Mouse (Mus musculus): ENCODE measurements around the gene Usp44.

The Usp44 gene

DNA sequence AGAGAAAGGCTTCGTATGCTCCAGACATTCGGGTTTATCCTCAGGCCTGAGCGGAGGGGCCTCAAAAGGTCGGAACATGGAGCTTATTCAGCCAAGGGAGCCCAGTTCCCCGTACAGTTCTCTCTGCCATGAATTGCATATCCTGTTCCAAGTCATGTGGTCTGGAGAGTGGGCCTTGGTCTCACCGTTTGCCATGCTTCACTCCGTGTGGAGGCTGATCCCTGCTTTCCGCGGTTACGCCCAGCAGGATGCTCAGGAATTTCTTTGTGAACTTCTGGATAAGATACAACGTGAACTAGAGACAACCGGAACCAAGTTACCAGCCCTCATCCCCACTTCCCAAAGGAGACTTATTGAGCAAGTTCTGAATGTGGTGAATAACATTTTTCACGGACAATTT, 15.4 kb downstream of the Usp44 start:
- DNase-seq (ENCODE audit: low spot score in 2 of 2): no peak

DNA sequence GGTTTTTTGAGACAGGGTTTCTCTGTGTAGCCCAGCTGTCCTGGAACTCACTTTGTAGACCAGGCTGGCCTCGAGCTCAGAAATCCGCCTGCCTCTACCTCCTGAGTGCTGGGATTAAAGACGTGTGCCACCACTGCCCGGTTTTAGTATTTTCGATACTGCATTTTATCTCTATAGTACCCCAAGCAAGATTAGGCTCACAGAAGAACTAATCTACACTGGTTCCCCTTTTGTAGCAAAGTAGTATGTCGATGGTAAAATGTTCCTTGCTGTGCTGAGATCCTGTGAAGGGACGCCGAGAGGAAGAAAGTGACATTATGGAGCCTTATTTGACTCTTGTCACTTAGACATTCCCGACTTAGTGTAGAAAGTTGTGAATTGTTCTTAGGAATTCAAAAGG, 23.8 kb downstream of the Usp44 start:
- no peak for DNase-seq (ENCODE audit: low spot score in 2 of 2)

DNA sequence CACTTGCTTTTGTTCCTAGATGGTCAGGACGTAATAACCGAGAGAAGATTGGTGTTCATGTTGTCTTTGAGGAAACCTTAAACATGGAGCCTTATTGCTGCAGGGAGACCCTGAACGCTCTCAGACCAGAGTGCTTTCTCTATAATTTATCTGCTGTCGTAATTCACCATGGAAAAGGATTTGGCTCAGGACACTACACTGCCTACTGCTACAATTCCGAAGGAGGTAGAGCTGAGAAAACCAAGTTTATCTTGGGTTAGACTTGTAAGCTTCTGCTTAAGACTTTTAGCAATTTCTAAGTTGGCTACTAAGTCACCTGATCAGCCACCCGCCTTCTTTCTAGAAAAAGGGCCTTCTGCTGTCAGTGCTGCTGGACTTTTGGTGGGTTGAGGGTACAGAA, 24.7 kb downstream of the Usp44 start:
- DNase-seq (ENCODE audit: low spot score in 2 of 2): no peak

DNA sequence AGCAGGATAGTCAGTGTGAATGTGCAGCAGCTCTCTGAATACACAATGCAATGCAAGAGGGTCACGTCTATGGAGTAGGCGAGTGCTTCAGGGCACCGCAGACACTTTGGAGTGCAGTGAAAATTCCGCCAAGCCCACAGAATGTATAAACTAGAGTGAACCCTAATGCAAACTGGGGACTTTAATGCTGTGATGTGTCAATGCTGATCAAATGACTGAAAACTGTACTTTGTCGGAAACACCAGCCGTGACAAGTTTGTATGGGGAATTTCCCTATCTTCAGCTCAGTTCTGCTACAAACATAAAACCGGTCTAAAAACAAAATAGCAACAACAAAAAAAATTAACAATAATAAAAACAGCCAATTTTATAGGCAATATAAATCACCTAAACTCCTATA, 37.0 kb downstream of the Usp44 start:
- no peak for DNase-seq (ENCODE audit: low spot score in 2 of 2)

DNA sequence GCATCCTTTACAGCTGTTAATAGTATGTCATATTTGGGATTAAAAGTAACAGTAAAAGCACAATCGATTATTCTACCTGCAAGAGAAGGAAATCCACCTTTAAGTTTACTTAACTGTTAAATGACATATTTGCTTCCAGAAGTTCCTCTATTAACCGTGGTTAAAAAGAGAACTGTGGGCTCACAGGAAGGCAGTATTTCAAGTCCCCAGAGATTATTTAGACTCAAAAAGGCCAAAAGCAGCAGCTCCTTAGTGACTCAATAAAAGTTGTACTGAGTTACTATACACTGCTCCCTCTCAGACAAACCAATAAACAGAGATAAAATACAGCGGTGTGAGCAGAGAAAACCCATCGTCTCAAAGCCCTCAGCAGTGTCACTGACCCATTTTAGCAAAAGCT, 37.5 kb downstream of the Usp44 start:
- DNase-seq (ENCODE audit: low spot score in 2 of 2): no peak

DNA sequence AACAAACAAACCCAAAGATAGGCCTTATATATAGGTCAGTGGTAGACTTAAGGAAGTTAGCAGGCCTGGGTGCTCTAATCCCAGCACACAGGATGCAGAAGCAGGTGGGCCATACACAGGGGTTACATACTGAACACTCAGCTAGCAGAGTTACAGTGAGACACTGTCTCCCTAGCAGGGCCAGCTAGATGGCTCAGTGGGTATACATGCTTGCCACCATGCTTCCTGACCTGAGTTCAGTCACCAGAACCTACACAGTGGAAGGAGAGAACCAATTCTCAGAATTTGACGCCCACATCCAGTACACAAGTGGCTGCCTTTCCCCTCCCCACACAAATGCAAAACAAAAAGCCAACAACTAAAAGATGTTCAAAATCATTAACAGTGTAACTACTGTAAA, 45.4 kb downstream of the Usp44 start:
- no peak for DNase-seq (ENCODE audit: low spot score in 2 of 2)

DNA sequence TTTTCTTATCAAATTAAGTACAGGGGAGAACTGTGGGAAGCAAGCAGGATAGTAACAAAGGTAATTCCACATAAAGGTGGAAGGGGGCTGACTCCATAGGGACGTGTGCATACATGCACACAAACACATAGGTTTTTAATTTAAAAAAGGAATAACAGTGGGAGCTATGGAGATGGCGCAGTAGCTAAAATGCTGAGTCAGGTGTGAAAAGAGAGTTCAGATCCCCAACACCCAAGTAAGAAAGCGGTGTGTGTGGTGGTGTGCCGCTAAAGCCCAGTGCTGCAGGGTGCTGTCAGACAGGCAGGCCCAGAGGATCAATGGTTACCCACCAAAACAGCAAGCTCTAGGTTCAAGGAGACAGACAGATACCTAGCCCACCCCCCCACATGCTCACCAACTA, 47.4 kb downstream of the Usp44 start:
- no peak for DNase-seq (ENCODE audit: low spot score in 2 of 2)

DNA sequence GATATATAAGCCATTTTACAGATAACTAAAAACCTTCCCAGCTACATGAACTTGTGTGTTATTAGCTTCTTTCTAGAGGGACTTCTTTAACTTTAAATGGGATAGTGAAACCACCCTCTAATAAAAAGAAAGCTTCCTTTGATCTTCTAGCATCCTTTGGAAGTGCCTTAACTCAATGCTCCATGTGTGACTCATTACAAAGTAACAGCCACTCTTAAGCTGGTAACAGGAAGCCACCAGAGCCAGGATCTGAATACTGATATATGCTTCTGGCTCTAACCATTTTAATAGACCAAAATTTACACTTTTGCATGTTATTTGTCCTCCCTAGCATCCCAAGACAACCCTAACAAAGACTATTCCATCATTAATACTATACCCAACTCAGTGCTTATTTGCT, 50.6 kb downstream of the Usp44 start:
- no peak for DNase-seq (ENCODE audit: low spot score in 2 of 2)

DNA sequence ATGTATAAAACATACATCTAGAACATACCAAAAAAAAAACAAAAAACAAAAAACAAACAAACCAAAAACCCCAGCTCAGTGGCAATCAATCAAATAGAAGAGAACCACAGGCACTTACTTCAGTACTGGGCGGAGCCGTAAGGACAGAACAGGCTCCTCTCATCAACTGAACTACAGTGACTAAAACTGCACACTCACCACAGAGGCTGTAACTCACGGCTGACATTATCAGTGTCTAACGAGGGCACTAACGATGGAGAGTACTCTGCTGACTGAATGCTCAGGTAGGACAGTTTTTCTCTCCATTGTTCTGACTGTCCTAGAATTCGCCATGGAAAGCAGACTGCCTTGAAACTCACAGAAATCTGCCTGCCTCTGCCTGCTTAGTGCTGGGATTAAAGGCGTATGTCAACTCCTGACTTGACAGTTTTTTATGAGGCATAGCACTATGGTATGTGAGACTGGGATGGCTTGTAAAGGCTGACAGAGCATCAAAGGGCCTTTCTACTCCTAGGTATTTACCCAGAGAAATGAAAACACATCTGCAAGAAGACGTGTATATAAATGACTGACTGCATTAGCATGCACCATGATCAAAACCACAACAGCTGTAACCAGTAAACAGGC, 51.5 kb downstream of the Usp44 start:
- no peak for DNase-seq (ENCODE audit: low spot score in 2 of 2)

DNA sequence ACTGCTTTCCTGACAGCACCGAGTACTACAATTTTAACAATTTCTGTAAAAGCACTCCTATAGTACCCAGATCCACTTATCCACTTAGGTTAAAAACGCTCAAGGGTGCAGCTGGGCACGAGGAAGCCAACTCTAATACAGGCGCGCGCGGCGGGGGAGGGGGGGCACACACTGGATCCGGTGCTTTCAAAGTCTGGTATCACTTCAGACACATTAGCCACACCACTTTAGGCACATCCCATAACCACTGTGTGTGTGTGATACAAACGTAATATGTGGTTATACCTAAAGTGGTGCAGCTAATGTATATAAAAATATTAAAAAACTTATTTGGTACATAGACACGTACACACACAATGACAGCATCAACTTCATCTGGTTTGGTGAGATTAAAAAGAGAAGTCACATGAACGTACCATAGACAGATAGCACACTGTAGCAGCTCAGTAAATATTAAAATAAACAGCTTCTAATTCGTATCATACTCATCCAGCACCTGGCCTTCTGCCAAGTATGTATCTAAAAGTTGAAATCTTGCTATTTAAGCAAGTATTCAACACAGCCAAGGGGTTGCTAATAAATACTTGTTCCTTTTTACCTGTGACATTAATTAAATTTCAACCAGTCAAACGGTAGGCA, 54.6 kb downstream of the Usp44 start:
- DNase-seq (ENCODE audit: low spot score in 2 of 2): no peak

DNA sequence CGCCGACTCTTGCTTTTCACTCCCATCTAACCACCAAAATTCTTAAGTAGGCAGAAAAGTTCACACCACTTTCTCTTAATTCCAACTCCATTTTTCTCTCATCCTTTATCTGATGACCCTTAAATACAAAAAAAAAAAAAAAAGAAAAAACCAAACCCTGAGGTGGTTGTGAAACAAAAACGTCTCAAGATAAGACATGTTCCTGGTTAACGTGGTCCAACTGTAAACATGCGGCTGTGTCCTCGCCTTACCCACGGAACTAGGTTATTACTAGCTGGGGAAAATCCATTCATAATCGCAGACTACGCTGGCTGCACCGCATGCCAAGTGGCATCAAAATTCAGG, 57.2 kb downstream of the Usp44 start:
- no peak for DNase-seq (ENCODE audit: low spot score in 2 of 2)

DNA sequence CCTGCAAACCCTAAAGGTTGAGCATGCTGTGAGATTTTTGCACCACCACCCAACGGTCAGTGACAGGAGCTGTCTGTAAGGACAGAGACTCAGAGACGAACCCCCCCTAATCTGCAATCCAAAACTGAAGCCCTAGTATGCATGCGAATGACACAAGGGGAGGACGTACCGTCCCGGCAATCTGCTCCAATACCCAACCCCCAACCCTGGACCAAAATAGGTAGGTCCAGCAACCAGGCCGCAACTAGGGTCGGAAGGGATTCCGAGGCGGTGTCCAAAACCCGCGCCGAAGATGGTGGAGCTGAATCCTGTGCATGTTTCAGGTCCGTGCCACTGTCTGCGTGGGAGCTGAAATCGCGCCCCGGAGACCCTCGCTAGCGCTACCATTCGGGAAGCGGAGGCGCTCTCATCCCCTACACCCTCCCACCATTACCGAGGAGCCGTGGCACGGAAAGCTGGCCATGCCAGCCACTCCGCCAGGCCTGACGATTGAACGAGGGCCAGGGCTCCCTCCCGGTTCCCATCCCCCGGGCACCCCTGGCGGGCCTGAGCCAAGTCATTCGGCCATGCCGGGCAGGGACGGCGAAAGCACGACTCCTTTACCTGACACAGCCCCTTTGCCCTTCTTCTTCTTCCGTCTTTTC, 57.7 kb downstream of the Usp44 start:
- DNase-seq (ENCODE audit: low spot score in 2 of 2): peak in 1 of 2 experiments; percentile 25

DNA sequence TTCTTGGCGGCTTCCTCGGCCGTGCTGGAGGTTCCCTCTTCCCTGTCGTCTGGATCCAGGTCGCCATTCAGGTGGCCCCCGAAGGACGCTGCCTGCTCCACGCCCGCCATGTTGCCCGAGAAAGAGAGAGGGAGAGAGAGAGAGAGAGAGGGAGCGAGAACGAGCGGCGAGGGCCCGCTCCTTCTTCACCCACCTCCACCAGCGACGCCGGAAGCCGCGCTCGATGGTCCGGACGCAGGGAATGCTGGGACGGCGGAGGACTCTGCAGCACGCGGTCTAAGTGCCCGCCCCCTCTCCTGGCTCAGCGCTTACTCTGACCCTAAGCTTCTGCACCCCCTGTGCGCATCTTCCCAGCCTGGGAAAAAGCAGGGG, 58.2 kb downstream of the Usp44 start:
- DNase-seq (ENCODE audit: low spot score in 2 of 2): peak; percentile 75 to 82

DNA sequence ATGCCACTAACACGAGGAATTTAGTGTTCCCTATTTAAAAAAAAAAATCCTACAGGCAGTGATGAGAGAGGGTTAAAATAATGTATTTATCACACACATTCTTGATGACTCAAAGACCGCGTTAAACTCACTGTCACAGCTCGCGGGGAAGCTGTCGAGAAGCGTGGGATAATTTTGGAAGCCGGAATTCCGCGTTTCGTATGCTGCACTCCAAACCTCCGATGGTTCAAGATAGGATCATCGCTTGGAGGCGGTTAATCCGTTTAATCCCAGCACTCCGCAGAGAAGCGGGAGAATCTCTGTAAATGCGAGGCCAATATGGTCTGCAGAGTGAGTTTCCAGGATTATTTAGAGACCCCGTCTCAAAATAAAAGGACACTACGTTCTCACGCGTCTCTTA, 58.6 kb downstream of the Usp44 start:
- peak in 1 of 2 experiments; percentile 49 for DNase-seq (ENCODE audit: low spot score in 2 of 2)

DNA sequence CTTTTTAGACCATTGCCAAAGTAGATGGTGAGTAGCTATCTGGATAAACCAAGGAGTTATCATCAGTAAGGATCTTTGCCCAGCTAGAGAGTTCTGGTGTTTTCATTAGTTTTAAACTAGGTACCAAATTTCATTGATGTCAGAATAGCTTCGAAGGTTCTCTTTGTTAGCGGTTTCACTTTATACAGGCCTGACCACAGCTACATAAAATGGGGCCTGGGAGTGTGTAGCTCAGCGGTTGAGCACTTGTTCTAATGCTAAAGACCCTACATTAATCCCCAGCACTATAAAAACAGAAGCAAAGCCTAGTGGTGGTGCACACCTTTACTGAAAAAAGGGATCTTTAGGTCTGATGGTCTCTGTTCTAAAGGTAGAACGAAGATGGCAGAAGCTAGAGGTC, 59.2 kb downstream of the Usp44 start:
- DNase-seq (ENCODE audit: low spot score in 2 of 2): no peak

DNA sequence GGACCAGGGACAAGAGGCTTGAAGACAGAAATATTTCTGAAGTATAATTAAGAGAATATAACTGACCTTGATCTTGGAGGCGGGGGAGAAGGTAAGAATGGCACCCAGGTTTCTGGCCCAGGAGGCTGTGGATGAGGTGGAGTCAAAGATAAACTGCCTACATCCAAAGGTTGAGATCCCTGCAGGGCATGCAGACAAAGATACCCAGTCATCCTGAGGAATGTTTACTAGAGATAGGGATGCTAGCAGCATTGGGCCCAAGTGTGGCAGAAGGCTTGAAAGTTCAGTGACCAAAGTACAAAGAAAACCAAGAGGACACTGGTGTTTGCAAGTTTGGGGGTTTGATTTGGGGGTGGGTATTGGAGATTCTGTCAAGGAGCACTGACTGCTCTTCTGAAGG, 59.7 kb downstream of the Usp44 start:
- DNase-seq (ENCODE audit: low spot score in 2 of 2): no peak

DNA sequence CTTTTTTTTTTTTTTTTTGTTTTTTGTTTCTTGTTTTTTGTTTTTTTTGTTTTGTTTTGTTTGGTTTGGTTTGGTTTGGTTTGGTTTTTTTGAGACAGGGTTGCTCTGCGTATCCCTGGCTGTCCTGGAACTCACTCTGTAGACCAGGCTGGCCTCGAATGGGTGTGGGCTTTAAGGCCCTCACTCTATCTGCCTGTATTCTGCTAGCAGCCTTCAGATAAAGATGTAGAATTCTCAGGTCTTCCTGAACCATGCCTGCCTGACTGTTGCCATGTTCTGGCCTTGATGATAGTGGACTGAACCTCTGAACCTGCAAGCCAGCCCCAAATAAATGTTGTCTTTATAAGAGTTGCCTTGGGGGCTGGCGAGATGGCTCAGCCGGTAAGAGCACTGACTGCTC, 61.2 kb downstream of the Usp44 start:
- no peak for DNase-seq (ENCODE audit: low spot score in 2 of 2)

DNA sequence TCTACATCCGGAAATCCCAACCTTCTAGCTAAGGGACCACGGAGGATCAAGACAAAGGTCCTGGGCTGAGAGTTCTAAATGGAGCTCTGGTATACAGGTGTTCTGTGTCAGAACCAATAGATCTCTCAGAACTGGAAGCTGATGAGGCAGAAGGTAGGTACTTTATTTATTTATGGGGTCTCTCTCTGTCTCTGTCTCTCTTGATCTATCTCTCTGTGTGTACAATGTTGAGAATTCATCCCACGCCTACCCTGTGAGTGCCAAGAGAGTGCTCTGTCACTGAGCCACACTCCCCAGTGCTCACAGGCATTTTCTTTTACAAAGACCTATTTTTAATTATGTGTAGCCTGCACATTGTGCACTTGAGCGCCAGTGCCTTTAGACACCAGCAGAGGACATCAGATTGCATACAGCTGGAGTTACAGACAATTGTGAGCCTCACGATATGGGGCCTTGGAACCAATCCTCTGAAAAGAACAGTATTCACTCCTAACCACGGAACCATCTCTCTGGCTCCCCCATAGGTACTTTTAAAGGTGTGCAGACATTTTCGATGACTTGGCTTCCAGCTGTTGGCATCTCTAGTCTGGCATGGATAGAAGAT, 65.8 kb downstream of the Usp44 start, which contains the start of gene Metap2:
Metap2 (minus strand) TSS at position 51 of the 604 bp plus-strand sequence.
- no peak for DNase-seq (ENCODE audit: low spot score in 2 of 2)

DNA sequence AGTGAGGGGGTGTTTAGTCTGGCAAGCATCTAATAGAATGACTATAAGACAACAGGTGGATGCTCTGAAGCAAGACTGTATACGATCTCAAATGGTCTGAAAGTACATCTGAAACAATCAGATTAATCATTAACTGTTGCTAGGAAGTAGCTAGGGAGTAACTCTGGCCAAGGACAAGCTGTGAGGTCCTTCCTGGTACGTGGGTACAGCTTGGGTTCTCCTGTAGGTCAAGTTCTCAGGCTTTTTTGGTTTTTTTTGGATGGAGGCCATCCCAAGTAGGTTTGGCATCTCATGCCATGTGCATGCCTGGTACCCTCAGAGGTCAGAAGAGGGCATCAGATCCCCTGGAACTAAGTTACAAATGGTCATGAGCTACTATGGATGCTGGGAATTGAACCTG, 67.9 kb downstream of the Usp44 start:
- no peak for DNase-seq (ENCODE audit: low spot score in 2 of 2)

DNA sequence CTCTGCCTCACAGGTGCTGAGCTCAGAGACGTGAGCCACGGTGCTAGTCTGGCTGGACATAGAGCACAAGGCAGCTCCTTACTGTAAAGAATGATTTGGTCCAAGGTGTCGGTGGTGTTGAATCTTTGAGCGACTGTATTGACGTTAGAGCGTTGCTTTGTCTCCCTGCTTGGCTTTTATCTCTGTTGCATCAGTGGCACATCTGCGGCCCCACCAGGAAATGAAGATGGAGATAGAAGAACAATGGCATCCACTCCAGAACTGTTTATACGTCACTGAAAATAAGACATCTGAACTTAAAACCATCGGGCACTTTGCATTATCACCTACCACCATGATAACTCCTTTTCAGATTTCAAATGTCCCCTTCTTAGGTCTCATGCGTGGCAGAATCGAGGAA, 68.6 kb downstream of the Usp44 start:
- DNase-seq (ENCODE audit: low spot score in 2 of 2): no peak

DNA sequence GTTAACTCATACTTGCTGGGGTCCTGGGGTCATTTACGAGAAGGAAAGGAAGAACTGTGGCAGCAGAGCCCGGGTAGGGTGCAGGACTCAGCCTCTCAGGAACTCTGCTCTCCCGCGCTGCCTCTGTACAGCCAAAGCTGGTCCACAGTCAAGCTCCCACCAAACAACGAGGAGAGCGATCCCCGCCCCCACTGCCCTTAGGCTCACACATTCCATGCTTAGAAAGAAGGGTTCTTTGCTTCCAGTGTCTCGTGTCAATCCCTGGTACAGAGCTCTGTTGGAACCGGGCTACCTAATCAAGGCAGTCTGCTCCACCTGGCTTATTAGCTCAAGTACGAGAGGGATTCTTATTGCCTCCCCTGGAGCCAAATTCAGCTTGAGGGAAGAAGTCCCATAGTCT, 76.0 kb downstream of the Usp44 start:
- DNase-seq (ENCODE audit: low spot score in 2 of 2): no peak

Measured in frontal cortex, postnatal 25 days (tissue).